Mouse (Mus musculus): Measurements from ENCODE around the gene Sec23a. TPM values are rescaled to one million over a fixed set of nuclear protein-coding genes. Genes with fewer than 3 reads are reported as not detected.

Gene Sec23a
- polyA plus RNA-seq (2015; fragmentation: Nextera tagmentation; extraction: Ambion mirVana): 55.9 and 69.1 TPM in 2 replicates

GRCm38 (mm10) chr12:59011844-59012709, at the start of gene Sec23a:
Gene Sec23a (minus strand): TSS chr12:59012017.

DNA sequence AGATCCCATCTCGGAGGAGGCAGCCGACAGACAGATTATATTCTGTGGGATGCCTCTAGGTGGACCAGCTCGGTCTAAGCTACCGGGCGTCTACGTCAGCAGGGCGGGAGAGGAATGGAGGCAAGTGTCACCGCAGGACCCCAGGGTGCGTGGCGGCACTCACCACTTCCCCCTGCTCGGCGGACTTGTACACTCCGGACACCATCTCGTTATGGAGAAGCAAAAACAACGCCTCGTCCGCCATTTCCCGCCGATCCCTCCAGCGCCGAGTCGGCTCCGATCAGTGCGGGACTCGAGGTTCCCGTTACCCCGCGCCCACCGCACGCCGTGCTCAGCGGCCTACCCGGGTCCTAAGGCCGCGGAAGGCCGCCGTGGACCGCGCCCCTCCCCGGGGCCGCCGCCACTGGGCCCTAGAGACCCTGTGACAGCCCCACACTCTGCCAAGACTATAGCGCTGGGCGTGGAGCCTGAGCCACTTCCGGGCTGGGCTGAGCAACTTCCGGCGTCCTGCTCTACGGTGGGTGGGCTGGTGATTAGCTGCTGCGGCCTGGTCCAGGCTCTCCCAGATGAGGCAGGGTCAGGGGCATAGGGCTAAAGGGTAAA, 49.3 kb upstream of the Sec23a start, which contains the start of gene Trappc6b:
Gene Trappc6b (minus strand): TSS at position 480 of the 603 bp plus-strand sequence.

DNA sequence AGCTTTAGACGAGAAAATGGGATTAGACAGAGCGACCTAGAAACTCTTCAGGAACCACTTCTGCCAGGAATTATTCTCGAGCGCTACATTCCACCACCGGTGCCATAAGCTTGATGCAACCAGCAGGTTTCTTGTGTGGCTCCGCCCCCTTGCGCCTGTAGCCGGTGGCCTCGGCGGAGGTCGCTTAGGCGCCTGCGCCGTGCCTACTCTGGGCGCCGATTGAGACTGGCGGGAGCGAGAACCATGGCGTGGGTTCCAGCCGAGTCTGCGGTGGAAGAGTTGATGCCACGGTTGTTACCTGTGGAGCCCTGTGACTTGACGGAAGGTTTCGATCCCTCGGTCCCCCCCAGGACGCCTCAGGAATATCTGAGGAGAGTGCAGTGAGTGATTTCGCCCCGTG, 1.4 kb upstream of the Sec23a start, which contains the start of gene Gemin2:
Gene Gemin2 (plus strand): TSS at position 160 of the 400 bp plus-strand sequence.

Other genes starting within 250 kb of the Sec23a start
- 9.5 and 9.8 TPM in 2 replicates for gene Gemin2, start 1.4 kb upstream of the Sec23a start, polyA plus RNA-seq (2015; fragmentation: Nextera tagmentation; extraction: Ambion mirVana)
- gene Trappc6b, start 49.5 kb upstream of the Sec23a start, polyA plus RNA-seq (2015; fragmentation: Nextera tagmentation; extraction: Ambion mirVana): 127 and 135 TPM in 2 replicates
- 35.2 and 35.5 TPM in 2 replicates for gene Pnn, start 54.9 kb upstream of the Sec23a start, polyA plus RNA-seq (2015; fragmentation: Nextera tagmentation; extraction: Ambion mirVana)
- gene Mia2, start 83.8 kb upstream of the Sec23a start, polyA plus RNA-seq (2015; fragmentation: Nextera tagmentation; extraction: Ambion mirVana): 41.0 and 56.0 TPM in 2 replicates
- 4.8 and 5.9 TPM in 2 replicates for gene Fbxo33, start 207.7 kb upstream of the Sec23a start, polyA plus RNA-seq (2015; fragmentation: Nextera tagmentation; extraction: Ambion mirVana)

Measured in urinary bladder, postnatal 0 days (tissue).